In genomic region chr19:6233647-6234046, GRCm38 (mm10) we compare ENCODE assay signal across 15 mouse cellular contexts. TPM values are rescaled to one million over a fixed set of nuclear protein-coding genes. Genes with fewer than 3 reads are reported as not detected.
DNase-seq lines count a peak whose midpoint lies in the region; ATAC-seq and TF ChIP-seq lines count a peak whose summit lies in the region.
"Had no signal": no experiment of that assay in that cellular context is flagged by ENCODE, and none has a peak within 500 bp of the region (broad histone marks: within the 10 kb centered on the region; RNA-seq: fewer than 3 reads in every experiment).

No protein-coding gene starts in this region.

- peaks cover 24% of the 10 kb centered on the region for H3K4me1 ChIP-seq in cerebellum, adult 2 months (ENCODE audit: control insufficient read depth, insufficient read depth, low read length)
- H3K4me1 ChIP-seq in hindbrain, embryonic 14.5 days (replicated peaks; ENCODE audit: control insufficient read depth, insufficient read depth, low read length): peaks cover 15% of the 10 kb centered on the region
- H3K4me1 ChIP-seq in hindbrain, embryonic 11.5 days (replicated peaks; ENCODE audit: control insufficient read depth, insufficient read depth, low read length): peaks cover 4% of the 10 kb centered on the region; the same call in 1 of the 2 replicates
- peaks cover 31% of the 10 kb centered on the region for H3K4me1 ChIP-seq in kidney, embryonic 15.5 days

- no peaks in the 10 kb centered on the region for H3K9me3 ChIP-seq in hindbrain, embryonic 14.5 days (ENCODE audit: control insufficient read depth, low read length)
- H3K9me3 ChIP-seq in hindbrain, embryonic 11.5 days (ENCODE audit: control insufficient read depth, low read length): no peaks in the 10 kb centered on the region
- H3K9me3 ChIP-seq in kidney, embryonic 15.5 days (replicated peaks): no peaks in the 10 kb centered on the region
- H3K9me3 ChIP-seq: embryonic facial prominence, embryonic 15.5 days; liver, embryonic 15.5 days had no signal

- TF ChIP-seq POLR2A in cerebellum, adult 2 months (IDR thresholded peaks at IDR 0.05; ENCODE audit: borderline replicate concordance, insufficient read depth, low read length): no peak

- TF ChIP-seq CTCF in cerebellum, adult 2 months (IDR thresholded peaks at IDR 0.05; ENCODE audit: borderline replicate concordance, insufficient read depth, low read depth, low read length): no peak

- peaks cover 52% of the 10 kb centered on the region for H3K36me3 ChIP-seq in hindbrain, embryonic 14.5 days (replicated peaks; ENCODE audit: control insufficient read depth, insufficient read depth)
- no peaks in the 10 kb centered on the region; the same call in 1 of the 2 replicates for H3K36me3 ChIP-seq in hindbrain, embryonic 11.5 days (ENCODE audit: control insufficient read depth, insufficient read depth, low read length)
- H3K36me3 ChIP-seq in kidney, embryonic 15.5 days: peaks cover 37% of the 10 kb centered on the region
- H3K36me3 ChIP-seq: liver, embryonic 15.5 days had no signal

- H3K4me2 ChIP-seq in hindbrain, embryonic 14.5 days (replicated peaks): peak overlapping the region; percentile 93; the same call in 1 of the 2 replicates
- H3K4me2 ChIP-seq in hindbrain, embryonic 11.5 days (replicated peaks; ENCODE audit: low read depth, low read length): no peak overlapping the region
- peak overlapping the region; percentile 83 for H3K4me2 ChIP-seq in kidney, embryonic 15.5 days

- ATAC-seq in hindbrain, embryonic 14.5 days (ENCODE audit: low FRiP score): no peak
- no peak for ATAC-seq in hindbrain, embryonic 11.5 days (ENCODE audit: low FRiP score)
- peak; percentile 7; the same call in 1 of the 2 replicates for ATAC-seq in kidney, embryonic 15.5 days (replicated peaks; ENCODE audit: low FRiP score)
- ATAC-seq: forebrain, embryonic 16.5 days had no signal

- no peaks in the 10 kb centered on the region for H3K27me3 ChIP-seq in cerebellum, adult 2 months (ENCODE audit: control insufficient read depth, insufficient read depth, low read length)
- H3K27me3 ChIP-seq in hindbrain, embryonic 14.5 days (ENCODE audit: control insufficient read depth, insufficient read depth, low read length): no peaks in the 10 kb centered on the region
- no peaks in the 10 kb centered on the region for H3K27me3 ChIP-seq in hindbrain, embryonic 11.5 days (ENCODE audit: control insufficient read depth, insufficient read depth, low read length)
- H3K27me3 ChIP-seq in kidney, embryonic 15.5 days: no peaks in the 10 kb centered on the region
- H3K27me3 ChIP-seq: embryonic facial prominence, embryonic 15.5 days; liver, embryonic 15.5 days had no signal

- DNase-seq in cerebellum, adult 2 months: peak in 1 of 2 experiments; percentile 12
- no peak for DNase-seq in cerebellum, adult 8-10 months
- DNase-seq in hindbrain, embryonic 14.5 days (ENCODE audit: low spot score): no peak
- no peak for DNase-seq in hindbrain, embryonic 11.5 days (ENCODE audit: low spot score)
- peak; percentile 43 for DNase-seq in Muller cell, postnatal 12 days (ENCODE audit: inconsistent ontology term)
- DNase-seq in gastrocnemius, adult 8-10 months (ENCODE audit: low spot score in 2 of 2): no peak
- no peak for DNase-seq in frontal cortex, postnatal 10 days (ENCODE audit: low spot score in 2 of 2)

- H3K4me3 ChIP-seq in cerebellum, adult 2 months (replicated peaks; ENCODE audit: insufficient read depth, low read depth, low read length): peak overlapping the region; percentile 44
- H3K4me3 ChIP-seq in hindbrain, embryonic 14.5 days (replicated peaks; ENCODE audit: low read length): no peak overlapping the region
- H3K4me3 ChIP-seq in hindbrain, embryonic 11.5 days (ENCODE audit: low read depth, low read length): no peak overlapping the region
- H3K4me3 ChIP-seq in kidney, embryonic 15.5 days (replicated peaks): no peak overlapping the region
- H3K4me3 ChIP-seq: liver, embryonic 15.5 days had no signal

- 66% methylated on average over 16 of the region's 16 CpGs for WGBS in cerebellum, adult 2 months
- 87% methylated on average over 16 of the region's 16 CpGs for WGBS in hindbrain, embryonic 14.5 days
- 80% methylated on average over 16 of the region's 16 CpGs for WGBS in hindbrain, embryonic 11.5 days
- WGBS in kidney, embryonic 15.5 days: 56% methylated on average over 16 of the region's 16 CpGs

- H3K9ac ChIP-seq in hindbrain, embryonic 14.5 days: no peak overlapping the region
- H3K9ac ChIP-seq in hindbrain, embryonic 11.5 days (ENCODE audit: low read depth, low read length): no peak overlapping the region
- no peak overlapping the region for H3K9ac ChIP-seq in kidney, embryonic 15.5 days
- H3K9ac ChIP-seq: liver, embryonic 15.5 days had no signal

- no peak overlapping the region for H3K27ac ChIP-seq in cerebellum, adult 2 months (ENCODE audit: insufficient read depth, low read length)
- no peak overlapping the region for H3K27ac ChIP-seq in hindbrain, embryonic 14.5 days
- H3K27ac ChIP-seq in hindbrain, embryonic 11.5 days (ENCODE audit: low read depth, low read length): no peak overlapping the region
- H3K27ac ChIP-seq in kidney, embryonic 15.5 days: peak overlapping the region; percentile 54
- H3K27ac ChIP-seq: embryonic facial prominence, embryonic 15.5 days; layer of hippocampus, adult 2 months; liver, embryonic 15.5 days; macrophage had no signal

RNA-seq across cellular contexts. Expression of gene Ppp2r5b, which starts 2.0 kb away (rescaled TPM):
- polyA plus RNA-seq in cerebellum, adult 2 months (2012; rRNA removed): 243 and 258 TPM in 2 replicates
- 140 and 158 TPM in 2 replicates for polyA plus RNA-seq in hindbrain, embryonic 14.5 days (2014; fragmentation: Nextera tagmentation; extraction: Ambion mirVana)
- polyA plus RNA-seq in hindbrain, embryonic 11.5 days (2014; fragmentation: Nextera tagmentation; extraction: Ambion mirVana): 42.1 and 46.8 TPM in 2 replicates
- 22.9 and 27.6 TPM in 2 replicates for polyA plus RNA-seq in kidney, embryonic 15.5 days (2015; fragmentation: Nextera tagmentation; extraction: Ambion mirVana)
- total RNA-seq in gastrocnemius, adult 8-10 months (2022): 10 to 100 TPM; 34.2 to 39.2 (median 36.4) TPM

RNA-seq across cellular contexts. Expression of gene Gpha2, which starts 7.5 kb away (rescaled TPM):
- polyA plus RNA-seq in cerebellum, adult 2 months (2012; rRNA removed): 0.21 TPM in 1 of 2 replicates, not detected in the other
- not detected in 2 replicates for polyA plus RNA-seq in hindbrain, embryonic 14.5 days (2014; fragmentation: Nextera tagmentation; extraction: Ambion mirVana)
- 0.71 and 0.98 TPM in 2 replicates for polyA plus RNA-seq in hindbrain, embryonic 11.5 days (2014; fragmentation: Nextera tagmentation; extraction: Ambion mirVana)
- polyA plus RNA-seq in kidney, embryonic 15.5 days (2015; fragmentation: Nextera tagmentation; extraction: Ambion mirVana): 0.39 and 0.74 TPM in 2 replicates
- total RNA-seq in gastrocnemius, adult 8-10 months (2022): not detected
- total RNA-seq: gastrocnemius, postnatal 36 days; layer of hippocampus, adult 2 months; left cerebral cortex, postnatal 10 days had no signal
- polyA plus RNA-seq: forebrain, embryonic 16.5 days; macrophage had no signal

RNA-seq across cellular contexts. Expression of gene Atg2a, which starts 7.8 kb away (rescaled TPM):
- 40.8 and 41.1 TPM in 2 replicates for polyA plus RNA-seq in cerebellum, adult 2 months (2012; rRNA removed)
- polyA plus RNA-seq in hindbrain, embryonic 14.5 days (2014; fragmentation: Nextera tagmentation; extraction: Ambion mirVana): 14.5 and 14.8 TPM in 2 replicates
- 7.0 and 8.1 TPM in 2 replicates for polyA plus RNA-seq in hindbrain, embryonic 11.5 days (2014; fragmentation: Nextera tagmentation; extraction: Ambion mirVana)
- 9.8 and 12.1 TPM in 2 replicates for polyA plus RNA-seq in kidney, embryonic 15.5 days (2015; fragmentation: Nextera tagmentation; extraction: Ambion mirVana)
- total RNA-seq in gastrocnemius, adult 8-10 months (2022): 10 to 100 TPM; 16.5 to 18.9 (median 18.6) TPM

RNA-seq across cellular contexts. Expression of gene Ehd1, which starts 42.9 kb away (rescaled TPM):
- polyA plus RNA-seq in cerebellum, adult 2 months (2012; rRNA removed): 168 and 220 TPM in 2 replicates
- 80.0 and 84.9 TPM in 2 replicates for polyA plus RNA-seq in hindbrain, embryonic 14.5 days (2014; fragmentation: Nextera tagmentation; extraction: Ambion mirVana)
- polyA plus RNA-seq in hindbrain, embryonic 11.5 days (2014; fragmentation: Nextera tagmentation; extraction: Ambion mirVana): 62.6 and 67.4 TPM in 2 replicates
- polyA plus RNA-seq in kidney, embryonic 15.5 days (2015; fragmentation: Nextera tagmentation; extraction: Ambion mirVana): 67.8 and 81.8 TPM in 2 replicates
- total RNA-seq in gastrocnemius, adult 8-10 months (2022): 10 to 100 TPM; 24.1 to 29.2 (median 26.5) TPM

RNA-seq across cellular contexts. Expression of gene Majin, which starts 49.5 kb away (rescaled TPM):
- 0.08 TPM in 2 replicates for polyA plus RNA-seq in cerebellum, adult 2 months (2012; rRNA removed)
- not detected in 2 replicates for polyA plus RNA-seq in hindbrain, embryonic 14.5 days (2014; fragmentation: Nextera tagmentation; extraction: Ambion mirVana)
- polyA plus RNA-seq in hindbrain, embryonic 11.5 days (2014; fragmentation: Nextera tagmentation; extraction: Ambion mirVana): not detected in 2 replicates
- polyA plus RNA-seq in kidney, embryonic 15.5 days (2015; fragmentation: Nextera tagmentation; extraction: Ambion mirVana): not detected in 2 replicates
- total RNA-seq in gastrocnemius, adult 8-10 months (2022): not detected
- total RNA-seq: gastrocnemius, postnatal 36 days; layer of hippocampus, adult 2 months; left cerebral cortex, postnatal 10 days had no signal
- polyA plus RNA-seq: forebrain, embryonic 16.5 days; liver, embryonic 15.5 days had no signal
